Mouse (Mus musculus): Measurements from ENCODE around the gene Gcm1. TPM values are rescaled to one million over a fixed set of nuclear protein-coding genes. Genes with fewer than 3 reads are reported as not detected.

Gcm1 gene
- polyA plus RNA-seq, 1 experiment from 2014 or later, result not detected

DNA sequence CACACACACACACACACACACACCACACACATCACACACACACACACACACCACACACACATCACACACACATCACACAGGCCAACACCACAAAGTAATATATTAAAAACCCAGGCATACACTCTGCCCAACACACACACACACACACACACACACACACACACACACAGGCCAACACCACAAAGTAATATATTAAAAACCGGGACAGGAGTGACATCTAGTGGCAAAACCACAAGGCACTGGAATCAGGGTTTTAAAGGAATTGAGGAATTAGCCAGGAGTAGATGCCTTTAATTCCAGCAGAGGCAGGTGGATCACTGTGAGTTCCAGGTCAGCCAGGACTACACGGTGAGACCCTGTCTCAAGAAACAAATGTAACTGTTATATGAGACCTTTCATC lies 26.5 kb downstream of the Gcm1 start:
- WGBS, result 21% methylated on average over 2 of the region's 2 CpGs
- no peaks in the 10 kb centered on the region for H3K9me3 ChIP-seq (replicated peaks)

DNA sequence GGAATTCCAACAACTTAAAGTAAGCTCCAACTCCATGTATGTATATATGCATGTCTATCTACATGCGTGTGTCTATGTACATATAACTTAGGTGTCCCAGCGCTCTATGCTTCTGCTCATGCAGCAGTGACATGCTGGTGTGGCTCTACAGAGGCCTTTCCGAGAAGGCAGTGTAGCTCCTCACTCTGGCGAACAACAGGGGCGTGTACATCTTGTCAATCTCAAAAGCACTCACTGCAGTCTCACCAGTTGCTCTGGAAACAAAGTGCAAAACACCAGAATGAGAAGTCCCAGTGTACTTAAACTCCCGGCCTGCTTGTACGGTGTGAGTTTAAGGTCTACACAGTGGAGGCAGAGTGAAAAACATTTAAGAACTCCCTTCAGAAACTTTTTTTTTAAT lies 30.1 kb downstream of the Gcm1 start:
- Histone ChIP-seq H3K4me3 (no peak overlapping the region), H3K36me3 (peaks cover 48% of the 10 kb centered on the region), H3K27ac (no peak overlapping the region)

More for the DNA sequence above, 26.5 kb downstream of the Gcm1 start:
- H3K4me1 ChIP-seq (replicated peaks), result no peaks in the 10 kb centered on the region
- no peak for ATAC-seq (replicated peaks; ENCODE audit: insufficient number of reproducible peaks, insufficient read depth, low FRiP score, low read depth)
- H3K27ac ChIP-seq, result no peak overlapping the region
- no peaks in the 10 kb centered on the region for H3K27me3 ChIP-seq
- no peak overlapping the region for H3K4me3 ChIP-seq
- H3K36me3 ChIP-seq, result peaks cover 15% of the 10 kb centered on the region
- H3K4me2 ChIP-seq, result no peak overlapping the region
- no peak overlapping the region for H3K9ac ChIP-seq

DNA sequence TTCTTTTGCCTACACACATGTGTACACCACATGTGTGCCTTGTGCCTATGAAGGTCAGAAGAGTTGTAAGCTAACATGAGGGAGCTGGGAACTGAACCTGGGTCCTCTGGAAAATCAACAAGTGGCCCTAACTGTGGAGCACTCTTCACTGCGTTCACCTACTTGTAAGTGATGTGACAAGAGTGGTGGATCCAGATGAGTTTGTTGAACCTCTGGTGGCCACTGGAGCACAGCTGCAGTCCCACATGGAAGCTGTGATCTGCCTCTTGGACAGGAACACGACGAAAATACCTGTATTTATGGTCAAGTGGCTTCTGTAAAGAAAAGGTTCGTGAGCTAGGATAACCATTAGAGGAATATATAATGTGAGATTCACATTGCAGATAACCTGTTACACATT lies 32.6 kb downstream of the Gcm1 start:
- peaks cover 11% of the 10 kb centered on the region for H3K4me1 ChIP-seq (replicated peaks)
- H3K27ac ChIP-seq, result no peak overlapping the region
- no peaks in the 10 kb centered on the region for H3K27me3 ChIP-seq
- ATAC-seq (replicated peaks; ENCODE audit: insufficient number of reproducible peaks, insufficient read depth, low FRiP score, low read depth), result no peak
- no peak overlapping the region for H3K4me3 ChIP-seq
- no peak overlapping the region for H3K9ac ChIP-seq
- H3K9me3 ChIP-seq (replicated peaks), result no peaks in the 10 kb centered on the region
- no peak overlapping the region for H3K4me2 ChIP-seq
- H3K36me3 ChIP-seq, result peaks cover 56% of the 10 kb centered on the region
- 86% methylated on average over 4 of the region's 4 CpGs for WGBS

More for the DNA sequence above, 30.1 kb downstream of the Gcm1 start:
- no peak overlapping the region for H3K9ac ChIP-seq
- no peaks in the 10 kb centered on the region for H3K27me3 ChIP-seq
- no peak for ATAC-seq (replicated peaks; ENCODE audit: insufficient number of reproducible peaks, insufficient read depth, low FRiP score, low read depth)
- no peaks in the 10 kb centered on the region for H3K9me3 ChIP-seq (replicated peaks)
- H3K4me1 ChIP-seq (replicated peaks), result no peaks in the 10 kb centered on the region
- 78% methylated on average over 7 of the region's 7 CpGs for whole genome bisulfite sequencing
- no peak overlapping the region for H3K4me2 ChIP-seq

DNA sequence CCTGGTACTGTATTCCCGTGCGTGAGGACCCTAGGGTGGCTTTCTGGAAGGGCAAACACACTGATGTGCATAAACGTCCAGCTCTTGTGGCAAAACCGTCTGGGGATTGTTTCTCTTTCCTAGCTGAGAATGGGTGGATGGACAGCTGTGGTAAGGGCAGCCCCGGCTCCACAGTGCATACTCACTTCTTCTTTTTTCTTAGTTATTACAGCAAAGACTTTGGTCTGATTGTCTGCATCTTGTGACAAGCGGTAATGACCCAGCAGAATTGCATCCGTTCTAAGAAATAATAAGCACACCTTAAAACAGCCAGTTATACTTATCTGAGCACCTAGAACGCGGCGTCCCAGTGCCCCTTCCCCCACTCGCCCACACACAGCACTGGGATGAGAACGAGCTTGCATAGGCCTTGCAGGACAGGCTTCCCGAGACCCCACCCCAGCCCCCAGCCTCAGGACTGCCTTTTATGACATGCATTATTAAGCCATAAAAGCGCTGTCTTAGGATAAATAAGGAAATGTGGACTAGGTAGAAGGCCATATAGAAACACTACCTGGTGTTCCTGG lies 34.1 kb downstream of the Gcm1 start:
- no peaks in the 10 kb centered on the region for H3K27me3 ChIP-seq
- no peak overlapping the region for H3K9ac ChIP-seq
- H3K27ac ChIP-seq, result no peak overlapping the region
- H3K36me3 ChIP-seq, result peaks cover 54% of the 10 kb centered on the region
- peaks cover 14% of the 10 kb centered on the region for H3K4me1 ChIP-seq (replicated peaks)
- no peaks in the 10 kb centered on the region for H3K9me3 ChIP-seq (replicated peaks)
- ATAC-seq (replicated peaks; ENCODE audit: insufficient number of reproducible peaks, insufficient read depth, low FRiP score, low read depth), result no peak
- WGBS, result 84% methylated on average over 14 of the region's 14 CpGs
- H3K4me3 ChIP-seq, result no peak overlapping the region
- no peak overlapping the region for H3K4me2 ChIP-seq

DNA sequence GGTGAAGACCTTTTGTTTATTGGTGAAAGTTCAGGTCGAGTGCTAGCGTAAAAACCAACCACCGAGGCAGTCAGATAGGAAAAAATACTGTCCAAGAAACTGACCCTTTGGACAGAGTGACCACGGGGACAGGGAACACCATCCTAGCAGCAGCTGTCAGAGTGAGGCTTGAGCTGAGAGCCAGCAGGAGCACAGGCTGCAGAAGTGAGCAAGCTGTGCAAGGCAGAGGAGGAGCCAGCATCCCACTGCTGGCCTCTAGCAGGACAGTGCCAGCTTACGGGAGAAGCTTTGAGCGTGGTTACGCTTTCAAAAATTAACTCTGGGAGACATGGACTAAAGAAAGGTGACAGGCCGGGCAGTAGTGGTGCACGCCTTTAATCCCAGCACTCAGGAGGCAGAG lies 36.0 kb downstream of the Gcm1 start:
- peaks cover 55% of the 10 kb centered on the region for H3K36me3 ChIP-seq
- H3K9me3 ChIP-seq (replicated peaks), result no peaks in the 10 kb centered on the region
- no peaks in the 10 kb centered on the region for H3K27me3 ChIP-seq
- 86% methylated on average over 9 of the region's 9 CpGs for WGBS
- no peak overlapping the region for H3K4me3 ChIP-seq
- no peak overlapping the region for H3K9ac ChIP-seq
- no peak overlapping the region for H3K4me2 ChIP-seq
- ATAC-seq (replicated peaks; ENCODE audit: insufficient number of reproducible peaks, insufficient read depth, low FRiP score, low read depth), result no peak
- peaks cover 14% of the 10 kb centered on the region for H3K4me1 ChIP-seq (replicated peaks)
- no peak overlapping the region for H3K27ac ChIP-seq

DNA sequence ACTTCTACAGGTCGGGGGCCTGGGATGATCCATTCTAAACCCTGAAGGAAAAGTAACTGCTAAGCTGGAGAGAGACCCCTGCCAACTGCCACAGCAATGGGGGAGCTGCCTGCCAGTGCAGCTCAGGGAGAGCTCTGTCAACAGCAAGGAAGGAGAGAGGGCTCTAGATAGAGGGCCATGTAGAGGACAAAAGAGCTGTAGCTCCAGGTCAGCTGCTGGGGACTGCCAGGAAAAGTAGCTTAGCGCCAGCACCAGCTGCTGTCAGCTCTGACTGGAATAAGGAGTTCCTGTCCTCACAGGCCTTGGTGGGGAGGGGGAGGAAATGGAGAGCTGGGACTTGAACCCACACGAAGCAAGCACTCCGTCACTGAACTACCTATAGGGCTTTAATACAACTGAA lies 36.8 kb downstream of the Gcm1 start:
- Histone ChIP-seq H3K9me3 (replicated peaks) (no peaks in the 10 kb centered on the region), H3K9ac (no peak overlapping the region), H3K4me1 (replicated peaks) (peaks cover 14% of the 10 kb centered on the region), H3K4me2 (no peak overlapping the region), H3K4me3 (no peak overlapping the region), H3K27me3 (no peaks in the 10 kb centered on the region), H3K27ac (peak overlapping the region; percentile 75), H3K36me3 (peaks cover 57% of the 10 kb centered on the region)
- peak; percentile 69; the same call in 1 of the 2 replicates for ATAC-seq (replicated peaks; ENCODE audit: insufficient number of reproducible peaks, insufficient read depth, low FRiP score, low read depth)
- WGBS, result 54% methylated on average over 4 of the region's 4 CpGs

DNA sequence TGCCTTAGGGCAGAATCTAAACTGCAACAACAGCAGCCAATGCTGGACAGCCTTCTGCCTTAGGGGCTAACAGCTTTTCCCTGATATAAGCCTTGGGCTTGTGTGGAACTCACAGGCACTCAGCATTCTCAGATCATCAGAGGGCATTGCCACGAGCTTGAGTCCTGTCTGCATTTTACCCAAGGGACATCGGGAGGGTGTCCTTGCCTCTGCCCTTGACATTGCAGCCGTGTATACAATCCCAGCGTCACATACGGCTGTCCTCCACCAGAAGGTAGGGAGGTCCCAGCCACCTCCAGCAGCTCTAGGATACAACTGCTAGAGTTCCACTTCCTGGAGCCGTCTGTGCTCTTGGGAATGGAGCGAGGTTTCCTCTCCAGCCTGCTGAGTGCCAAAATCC lies 37.2 kb downstream of the Gcm1 start:
- H3K36me3 ChIP-seq, result peaks cover 55% of the 10 kb centered on the region
- H3K9me3 ChIP-seq (replicated peaks), result no peaks in the 10 kb centered on the region
- no peak overlapping the region for H3K4me2 ChIP-seq
- H3K9ac ChIP-seq, result no peak overlapping the region
- peaks cover 14% of the 10 kb centered on the region for H3K4me1 ChIP-seq (replicated peaks)
- no peaks in the 10 kb centered on the region for H3K27me3 ChIP-seq
- WGBS, result 41% methylated on average over 7 of the region's 7 CpGs
- H3K27ac ChIP-seq, result peak overlapping the region; percentile 75
- H3K4me3 ChIP-seq, result no peak overlapping the region
- ATAC-seq (replicated peaks; ENCODE audit: insufficient number of reproducible peaks, insufficient read depth, low FRiP score, low read depth), result peak; percentile 67

GRCm38 (mm10) chr9:78089906-78090305 lies 38.2 kb downstream of the Gcm1 start:
- no peak for ATAC-seq (replicated peaks; ENCODE audit: insufficient number of reproducible peaks, insufficient read depth, low FRiP score, low read depth)
- peaks cover 50% of the 10 kb centered on the region for H3K36me3 ChIP-seq
- no peak overlapping the region for H3K4me3 ChIP-seq
- no peak overlapping the region for H3K4me2 ChIP-seq
- no peaks in the 10 kb centered on the region for H3K9me3 ChIP-seq (replicated peaks)
- H3K9ac ChIP-seq, result no peak overlapping the region
- H3K27ac ChIP-seq, result no peak overlapping the region
- H3K27me3 ChIP-seq, result no peaks in the 10 kb centered on the region
- peaks cover 14% of the 10 kb centered on the region for H3K4me1 ChIP-seq (replicated peaks)
- WGBS, result 87% methylated on average over 1 of the region's 1 CpGs

GRCm38 (mm10) chr9:78090596-78090995 lies 38.9 kb downstream of the Gcm1 start:
- Histone ChIP-seq H3K27me3 (no peaks in the 10 kb centered on the region), H3K9me3 (replicated peaks) (no peaks in the 10 kb centered on the region), H3K4me3 (no peak overlapping the region), H3K4me1 (replicated peaks) (peaks cover 14% of the 10 kb centered on the region), H3K27ac (no peak overlapping the region), H3K36me3 (peaks cover 50% of the 10 kb centered on the region), H3K4me2 (no peak overlapping the region), H3K9ac (no peak overlapping the region)
- 91% methylated on average over 3 of the region's 3 CpGs for WGBS
- no peak for ATAC-seq (replicated peaks; ENCODE audit: insufficient number of reproducible peaks, insufficient read depth, low FRiP score, low read depth)

DNA sequence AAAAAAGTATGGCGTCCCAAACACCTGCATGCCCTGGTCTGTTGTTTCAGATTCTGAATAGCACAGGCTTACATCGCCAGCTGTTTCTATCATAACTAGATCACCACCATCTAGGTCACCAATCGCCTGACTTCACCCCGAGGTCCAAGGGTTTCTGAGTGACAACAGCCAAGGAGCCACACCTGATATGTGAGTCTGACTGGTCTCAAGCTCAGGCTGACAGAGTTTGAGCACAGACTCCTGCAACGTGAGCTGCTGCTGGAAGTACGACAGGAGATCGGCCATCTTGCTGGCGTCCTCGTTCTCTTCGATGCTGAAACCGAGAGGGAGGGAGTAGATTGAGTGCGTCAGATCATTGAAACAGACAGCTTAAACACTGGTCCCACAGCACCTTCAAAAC lies 44.0 kb downstream of the Gcm1 start:
- H3K9me3 ChIP-seq (replicated peaks), result no peaks in the 10 kb centered on the region; the same call in 1 of the 2 replicates
- no peak overlapping the region for H3K27ac ChIP-seq
- H3K4me2 ChIP-seq, result no peak overlapping the region
- no peaks in the 10 kb centered on the region for H3K4me1 ChIP-seq (replicated peaks)
- ATAC-seq (replicated peaks; ENCODE audit: insufficient number of reproducible peaks, insufficient read depth, low FRiP score, low read depth), result no peak
- peaks cover 78% of the 10 kb centered on the region for H3K36me3 ChIP-seq
- 91% methylated on average over 12 of the region's 12 CpGs for WGBS
- H3K9ac ChIP-seq, result no peak overlapping the region
- H3K27me3 ChIP-seq, result no peaks in the 10 kb centered on the region
- no peak overlapping the region for H3K4me3 ChIP-seq

GRCm38 (mm10) chr9:78096376-78096775 lies 44.7 kb downstream of the Gcm1 start:
- H3K9me3 ChIP-seq (replicated peaks), result no peaks in the 10 kb centered on the region; the same call in 1 of the 2 replicates
- no peaks in the 10 kb centered on the region for H3K4me1 ChIP-seq (replicated peaks)
- H3K4me3 ChIP-seq, result no peak overlapping the region
- H3K27ac ChIP-seq, result no peak overlapping the region
- ATAC-seq (replicated peaks; ENCODE audit: insufficient number of reproducible peaks, insufficient read depth, low FRiP score, low read depth), result no peak
- H3K27me3 ChIP-seq, result no peaks in the 10 kb centered on the region
- no peak overlapping the region for H3K9ac ChIP-seq
- H3K4me2 ChIP-seq, result no peak overlapping the region
- H3K36me3 ChIP-seq, result peaks cover 81% of the 10 kb centered on the region
- WGBS, result 97% methylated on average over 6 of the region's 6 CpGs

- Histone ChIP-seq H3K36me3 (peaks cover 49% of the 10 kb centered on the region), H3K9me3 (replicated peaks) (no peaks in the 10 kb centered on the region; the same call in 1 of the 2 replicates), H3K4me2 (no peak overlapping the region), H3K27ac (no peak overlapping the region), H3K4me1 (replicated peaks) (peaks cover 9% of the 10 kb centered on the region), H3K27me3 (no peaks in the 10 kb centered on the region), H3K9ac (no peak overlapping the region), H3K4me3 (no peak overlapping the region)
- WGBS, result 75% methylated on average over 5 of the region's 5 CpGs
- ATAC-seq (replicated peaks; ENCODE audit: insufficient number of reproducible peaks, insufficient read depth, low FRiP score, low read depth), result no peak
These were observed 49.2 kb downstream of the Gcm1 start for GRCm38 (mm10) chr9:78100956-78101355.

Measured in heart, embryonic 15.5 days (tissue).